Mouse (Mus musculus) liver, adult 2 months (tissue): ENCODE data around the gene Taok2. TPM values are rescaled to one million over a fixed set of nuclear protein-coding genes. Genes with fewer than 3 reads are reported as not detected.

Source experiments
- DNase-seq: peaks from one replicate; pipeline ENCODE4 v3.0.0-alpha.2; 2011; ENCODE audit warnings: low read depth, low spot score; ENCODE audit errors: extremely low read depth
- H3K27ac ChIP-seq: fragments of 200-500 bp; replicated peaks from 2 replicates; pipeline ENCODE4 v1.5.1; 2012; ENCODE audit warnings: low read depth, mild to moderate bottlenecking, control low read depth, inconsistent platforms, low read length; ENCODE audit not compliant: insufficient read depth
- H3K27me3 ChIP-seq: fragments of 200-500 bp; 2 replicates; pipeline ENCODE4 v1.6.1; 2012; ENCODE audit warnings: mild to moderate bottlenecking, moderate library complexity, low read length, inconsistent platforms; ENCODE audit not compliant: control insufficient read depth, insufficient read depth
- H3K36me3 ChIP-seq: fragments of 200-500 bp; 2 replicates; pipeline ENCODE4 v1.6.1; 2012; ENCODE audit warnings: low read length, inconsistent platforms; ENCODE audit not compliant: control insufficient read depth, insufficient read depth
- H3K4me1 ChIP-seq: fragments of 200-500 bp; 2 replicates; pipeline ENCODE4 v1.6.1; 2011; ENCODE audit warnings: low read length; ENCODE audit not compliant: control insufficient read depth, insufficient read depth
- H3K4me3 ChIP-seq: fragments of 200-500 bp; 2 replicates; pipeline ENCODE4 v1.5.1; 2011; ENCODE audit warnings: low read depth, mild to moderate bottlenecking, control low read depth, low read length, moderate library complexity; ENCODE audit not compliant: insufficient read depth
- H3K79me2 ChIP-seq: fragments of 200-500 bp; 2 replicates; pipeline ENCODE4 v1.6.1; 2012; ENCODE audit warnings: inconsistent platforms, mild to moderate bottlenecking, low read length, moderate library complexity; ENCODE audit not compliant: control insufficient read depth, insufficient read depth
- H3K9ac ChIP-seq: fragments of 200-500 bp; 2 replicates; pipeline ENCODE4 v1.6.1; 2012; ENCODE audit warnings: low read depth, mild to moderate bottlenecking, control low read depth, inconsistent platforms, low read length
- CTCF ChIP-seq: fragments of 200-500 bp; IDR thresholded peaks from 2 replicates; pipeline ENCODE4 v1.5.1; 2011; ENCODE audit warnings: low read depth, low read length, control low read depth
- POLR2A ChIP-seq: fragments of 200-500 bp; IDR thresholded peaks from 2 replicates; pipeline ENCODE4 v1.6.1; 2011; ENCODE audit warnings: low read length, control low read depth; ENCODE audit not compliant: insufficient read depth; ENCODE audit errors: extremely low read depth
- WGBS: fragments of 180-500 bp; shearing (Covaris S2); methylation state at CpG from one replicate; pipeline ENCODE4 v1.1.7; 2018; 5-methylcytosine and 5-hydroxymethylcytosine counted together
- polyA plus RNA-seq: library from polyadenylated mRNA; depleted of rRNA; stranded (reverse); fragments of >200 nt; gene quantifications from 2 replicates; pipeline ENCODE4 v1.2.3, GENCODE M21; 2012
- total RNA-seq: library from RNA; depleted of rRNA; stranded (reverse); fragments of >200 nt; gene quantifications from 2 replicates; pipeline ENCODE4 v1.2.3, GENCODE M21; 2014

The Taok2 gene
- total and polyA plus RNA-seq, 2 experiments: 21.7 to 42.7 TPM

DNA sequence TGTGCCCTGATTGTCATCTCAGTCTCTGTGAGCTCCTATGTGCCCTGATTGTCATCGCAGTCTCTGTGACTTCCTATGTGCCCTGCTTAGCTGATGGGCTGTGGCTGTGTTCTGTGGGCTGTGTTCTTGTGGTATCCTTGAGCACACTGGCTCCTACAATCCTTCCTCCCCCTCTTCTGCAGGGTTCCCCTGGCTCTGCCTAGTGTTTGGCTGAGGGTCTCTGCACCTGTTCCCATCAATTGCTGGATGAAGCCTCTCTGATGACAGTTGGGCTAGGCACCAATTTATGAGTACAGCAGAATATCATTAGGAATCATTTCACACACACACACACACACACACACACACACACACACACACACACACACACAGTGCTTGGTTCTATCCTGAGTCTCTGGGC, 51.2 kb downstream of the Taok2 start:
- no peak for TF ChIP-seq POLR2A
- TF ChIP-seq CTCF: no peak
- no peak overlapping the region for H3K4me3 ChIP-seq
- no peak overlapping the region for H3K9ac ChIP-seq
- peaks cover 4% of the 10 kb centered on the region; the same call in 1 of the 2 replicates for H3K27me3 ChIP-seq
- no peak for DNase-seq
- no peaks in the 10 kb centered on the region for H3K79me2 ChIP-seq
- no peaks in the 10 kb centered on the region for H3K4me1 ChIP-seq
- 100% methylated on average over 1 of the region's 1 CpGs for WGBS
- no peaks in the 10 kb centered on the region for H3K36me3 ChIP-seq
- H3K27ac ChIP-seq: no peak overlapping the region

DNA sequence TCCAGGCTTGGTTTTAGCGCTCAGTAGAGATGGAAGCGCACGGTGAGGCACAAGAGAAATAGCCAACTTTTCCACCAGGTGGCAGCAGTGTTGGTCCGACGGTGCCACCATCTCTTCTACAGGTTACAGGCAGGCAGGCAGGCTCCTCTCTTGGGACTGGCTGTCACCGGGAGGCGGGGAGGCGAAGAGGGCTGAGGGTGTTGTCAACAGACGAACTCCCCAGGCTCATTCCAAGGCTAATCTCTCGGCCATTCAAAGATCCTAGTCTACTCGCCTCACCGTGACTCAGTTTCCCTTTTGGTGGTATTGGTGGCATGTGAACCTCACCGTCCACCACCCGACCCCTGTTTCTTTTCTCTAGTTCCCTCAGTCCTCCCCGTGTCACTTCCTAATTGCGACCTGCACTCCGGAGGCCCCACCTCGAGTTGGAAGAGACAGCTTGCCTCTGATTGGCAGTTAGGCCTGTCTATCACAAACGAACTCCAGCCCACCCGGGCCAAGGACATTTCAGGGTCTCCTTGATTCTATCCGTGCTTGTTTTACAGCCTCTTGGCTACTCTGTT, 52.4 kb downstream of the Taok2 start:
- H3K4me3 ChIP-seq: no peak overlapping the region
- peak; percentile 93 for TF ChIP-seq CTCF
- no peak for TF ChIP-seq POLR2A
- H3K9ac ChIP-seq: no peak overlapping the region
- no peaks in the 10 kb centered on the region for H3K79me2 ChIP-seq
- WGBS: 3% methylated on average over 21 of the region's 21 CpGs
- H3K27ac ChIP-seq: no peak overlapping the region
- peak; percentile 41 for DNase-seq
- H3K36me3 ChIP-seq: no peaks in the 10 kb centered on the region
- no peaks in the 10 kb centered on the region for H3K4me1 ChIP-seq
- peaks cover 4% of the 10 kb centered on the region; the same call in 1 of the 2 replicates for H3K27me3 ChIP-seq

DNA sequence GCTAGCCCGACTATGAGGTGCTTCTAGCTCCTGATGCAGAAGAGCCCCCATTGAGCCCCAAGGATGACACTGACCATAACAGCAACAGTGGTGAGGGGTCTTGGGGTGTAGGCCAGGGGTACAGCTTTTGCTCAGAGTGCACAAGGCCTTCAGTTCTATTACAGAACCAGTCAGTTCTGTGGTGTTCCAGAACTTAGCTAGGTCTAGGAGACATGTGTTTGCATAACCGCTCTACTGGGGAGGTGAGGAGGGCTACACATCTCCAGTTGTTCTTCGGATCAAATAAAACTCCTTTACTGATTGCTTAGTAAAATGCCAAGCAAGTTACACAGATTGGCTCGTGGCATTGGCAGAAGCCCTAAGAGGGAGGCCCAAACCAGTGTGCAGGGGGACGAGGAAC, 53.0 kb downstream of the Taok2 start, which contains the start of gene 4930451I11Rik:
Gene 4930451I11Rik (minus strand): TSS at position 101 of the 400 bp plus-strand sequence.
- Histone ChIP-seq H3K4me3 (no peak within 1 kb of the TSS), H3K27me3 (peaks cover 4% of the 10 kb centered on the region; the same call in 1 of the 2 replicates), H3K79me2 (no peaks in the 10 kb centered on the region), H3K36me3 (no peaks in the 10 kb centered on the region), H3K27ac (no peak within 1 kb of the TSS), H3K4me1 (no peaks in the 10 kb centered on the region), H3K9ac (no peak within 1 kb of the TSS)
- WGBS: 56% methylated on average over 5 of the region's 5 CpGs
- no peak for DNase-seq
- TF ChIP-seq POLR2A: no peak
- TF ChIP-seq CTCF: no peak

DNA sequence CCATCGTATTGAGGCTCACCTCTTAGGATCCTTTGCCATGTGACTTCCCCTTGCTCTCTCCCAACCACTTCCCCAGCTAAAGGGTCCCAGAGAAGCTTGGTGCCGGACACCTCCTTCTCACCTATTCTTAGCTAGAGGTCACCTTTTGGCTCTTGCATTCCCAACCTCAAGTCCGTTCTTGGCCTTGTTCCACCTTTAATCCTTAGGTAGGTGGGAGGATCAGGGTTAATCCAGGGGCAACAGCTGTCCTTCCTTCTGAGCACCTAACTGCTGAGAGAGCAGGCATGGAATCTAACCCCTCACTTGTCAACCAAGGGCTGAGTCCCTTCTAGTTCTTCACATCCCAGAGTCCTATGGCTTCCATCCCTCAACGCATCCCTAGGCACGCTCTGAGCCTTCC, 58.6 kb downstream of the Taok2 start:
- TF ChIP-seq CTCF (no peak), POLR2A (no peak)
- no peak overlapping the region for H3K27ac ChIP-seq
- H3K79me2 ChIP-seq: no peaks in the 10 kb centered on the region
- H3K27me3 ChIP-seq: peaks cover 10% of the 10 kb centered on the region
- H3K4me1 ChIP-seq: no peaks in the 10 kb centered on the region
- WGBS: 68% methylated on average over 5 of the region's 5 CpGs
- no peak for DNase-seq
- H3K36me3 ChIP-seq: no peaks in the 10 kb centered on the region
- H3K4me3 ChIP-seq: no peak overlapping the region
- no peak overlapping the region for H3K9ac ChIP-seq

DNA sequence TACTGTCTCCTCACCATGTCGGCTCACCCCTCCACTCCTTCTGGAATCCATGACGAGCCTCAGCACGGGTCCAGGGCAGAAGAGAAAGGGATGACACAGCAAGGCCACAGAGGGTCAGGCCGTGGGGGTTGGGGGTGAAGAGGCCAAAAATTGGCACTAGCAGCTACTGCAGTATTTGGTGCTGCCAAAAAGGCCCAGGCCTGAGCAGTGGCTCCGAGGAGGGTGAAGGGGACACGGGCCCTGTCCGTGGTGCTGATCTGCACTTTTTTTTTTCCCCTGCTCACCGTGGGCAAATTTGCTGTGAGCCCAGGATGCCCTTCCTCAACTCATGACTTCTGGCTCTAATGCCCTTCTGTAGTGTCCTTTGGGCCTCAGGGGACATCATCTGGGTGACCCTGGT, 59.1 kb downstream of the Taok2 start:
- no peak for DNase-seq
- 18% methylated on average over 8 of the region's 8 CpGs for WGBS

DNA sequence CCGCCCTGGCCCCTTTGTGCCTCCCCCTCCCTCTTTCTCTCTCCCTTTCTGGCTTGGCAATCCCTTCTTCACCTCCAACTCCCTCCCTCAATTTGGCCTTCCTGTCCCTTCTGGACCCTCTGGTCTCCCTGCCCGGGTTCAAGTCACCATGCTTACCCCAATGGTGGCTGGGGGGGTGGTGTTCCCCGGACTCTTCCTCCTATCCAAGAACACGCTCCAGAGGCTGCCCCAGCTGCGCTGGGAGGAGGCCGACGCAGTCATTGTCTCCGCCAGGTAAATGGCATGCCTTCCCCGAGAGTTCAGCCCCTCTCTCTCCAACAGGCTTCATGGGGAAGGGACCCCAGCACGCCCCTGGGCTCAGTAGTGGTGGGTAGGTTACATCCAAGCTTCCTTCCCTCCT, 60.6 kb downstream of the Taok2 start:
- Histone ChIP-seq H3K4me1 (no peaks in the 10 kb centered on the region), H3K27me3 (peaks cover 7% of the 10 kb centered on the region), H3K4me3 (no peak overlapping the region), H3K79me2 (no peaks in the 10 kb centered on the region), H3K36me3 (no peaks in the 10 kb centered on the region), H3K9ac (no peak overlapping the region), H3K27ac (no peak overlapping the region)
- 33% methylated on average over 10 of the region's 10 CpGs for WGBS
- DNase-seq: no peak
- TF ChIP-seq CTCF (no peak), POLR2A (no peak)

More for the DNA sequence above, 59.1 kb downstream of the Taok2 start:
- H3K27me3 ChIP-seq: peaks cover 10% of the 10 kb centered on the region
- H3K4me1 ChIP-seq: no peaks in the 10 kb centered on the region
- TF ChIP-seq CTCF: no peak
- no peak for TF ChIP-seq POLR2A
- no peaks in the 10 kb centered on the region for H3K79me2 ChIP-seq
- no peaks in the 10 kb centered on the region for H3K36me3 ChIP-seq
- H3K27ac ChIP-seq: no peak overlapping the region
- no peak overlapping the region for H3K9ac ChIP-seq
- H3K4me3 ChIP-seq: no peak overlapping the region
